Mouse (Mus musculus): Measurements from ENCODE around the gene Mall.

Mall gene

DNA sequence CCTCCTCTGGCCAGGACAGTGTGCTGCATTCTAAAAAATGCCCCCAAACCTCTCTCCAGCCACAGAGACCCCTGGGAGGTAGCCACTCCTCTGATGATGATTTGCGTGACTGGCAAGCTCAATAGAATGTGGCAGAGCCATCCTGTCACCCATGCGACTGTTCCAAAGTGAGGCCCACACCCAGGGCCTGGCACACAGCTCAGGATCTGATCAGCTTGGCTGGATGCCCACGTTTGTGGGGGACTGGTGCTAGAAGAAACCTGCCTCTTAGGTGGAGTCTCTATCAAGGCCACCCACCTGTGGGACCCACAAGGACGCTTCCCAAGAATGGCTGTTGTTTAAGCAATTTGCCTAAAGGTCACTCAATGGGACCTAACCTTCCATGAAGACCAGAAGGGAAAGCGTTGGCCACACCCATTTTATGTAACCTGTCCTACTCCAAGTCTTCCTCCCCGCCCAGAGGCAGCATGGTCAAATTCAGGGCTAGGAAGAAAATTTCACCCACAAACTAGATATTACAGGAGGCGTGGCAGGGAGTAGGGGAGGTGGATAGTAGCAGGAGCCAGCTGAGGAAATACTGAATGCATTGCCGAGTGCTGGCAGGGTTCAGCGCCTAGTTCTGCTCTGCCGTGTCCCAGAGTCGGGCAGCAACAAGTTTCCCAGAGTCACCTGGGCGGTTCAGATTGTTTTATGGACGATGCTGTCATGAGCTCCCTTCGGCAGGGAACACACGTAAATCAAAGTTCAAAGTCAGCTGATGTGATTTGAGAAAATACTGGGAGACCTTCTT, 876 bp downstream of the Mall start:
- peak in 1 of 2 experiments; percentile 32 for DNase-seq

GRCm38 (mm10) chr2:127728146-127728545, 1.6 kb downstream of the Mall start:
- no peak for DNase-seq

- no peak for DNase-seq
Observed at GRCm38 (mm10) chr2:127723193-127723592, 6.5 kb downstream of the Mall start.

DNA sequence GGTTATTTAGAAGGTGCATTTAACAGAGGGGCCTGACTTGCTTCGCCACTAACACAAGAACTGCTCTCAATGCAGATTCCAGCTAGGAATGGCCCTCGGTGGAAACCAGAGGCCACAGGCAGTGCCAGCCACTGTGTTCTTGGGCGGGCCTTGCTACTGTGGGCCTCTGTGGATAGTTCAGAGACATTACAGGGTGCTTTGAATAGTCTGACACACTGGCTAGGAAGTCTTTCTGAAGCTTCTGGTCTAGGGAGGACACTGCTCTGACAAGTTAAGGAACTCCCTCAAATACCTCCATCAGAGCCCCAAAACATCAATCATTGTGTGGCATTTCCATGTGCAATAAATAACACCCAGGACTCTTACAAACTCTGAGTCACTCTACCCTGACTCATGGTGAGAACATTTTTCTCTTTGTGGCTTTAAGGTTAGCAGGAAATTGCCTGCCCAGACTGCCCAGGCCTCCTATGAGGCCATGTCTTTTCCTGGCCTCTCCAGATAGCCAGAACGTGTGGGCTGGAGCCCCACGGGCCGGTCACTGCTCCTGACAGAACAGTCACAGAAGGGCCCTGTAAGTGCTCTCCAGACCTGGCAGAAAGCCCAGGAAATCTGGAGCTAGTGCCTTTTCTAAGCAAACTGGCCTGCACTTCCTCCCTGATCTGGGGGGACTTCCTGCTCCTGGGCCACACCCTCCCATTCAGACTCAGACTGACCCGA, 7.4 kb downstream of the Mall start:
- DNase-seq = peak; percentile 95

DNA sequence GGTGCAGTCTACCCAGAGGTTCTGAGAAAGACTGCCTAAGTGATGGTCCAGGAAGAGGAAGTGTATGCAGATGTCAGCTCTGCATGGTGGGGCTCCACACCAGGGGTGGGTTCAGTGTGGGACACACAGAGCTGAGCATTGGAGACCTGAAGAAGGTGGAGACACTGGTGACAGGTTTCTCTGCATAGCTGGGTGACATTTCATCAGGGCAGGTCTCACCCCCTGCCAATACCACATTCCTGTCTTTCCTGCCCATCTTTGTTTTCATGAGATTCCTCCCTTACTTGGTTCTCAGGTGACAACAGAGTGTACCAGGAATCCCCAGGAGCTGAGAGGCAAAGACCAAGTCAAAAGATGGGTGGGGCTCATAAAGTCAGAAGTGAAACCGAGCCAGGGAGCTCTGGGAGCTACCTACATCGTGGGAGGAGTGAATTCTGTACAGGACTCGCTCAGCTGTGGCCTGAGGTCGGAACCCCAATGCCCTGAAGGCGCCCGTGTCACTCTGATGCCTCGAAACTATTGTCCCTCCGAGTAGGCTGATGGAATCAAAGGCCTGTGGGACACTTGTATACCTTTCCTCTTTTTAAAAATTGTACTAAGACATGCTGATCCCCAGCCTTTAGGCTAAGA, 10.8 kb downstream of the Mall start:
- no peak for DNase-seq

DNA sequence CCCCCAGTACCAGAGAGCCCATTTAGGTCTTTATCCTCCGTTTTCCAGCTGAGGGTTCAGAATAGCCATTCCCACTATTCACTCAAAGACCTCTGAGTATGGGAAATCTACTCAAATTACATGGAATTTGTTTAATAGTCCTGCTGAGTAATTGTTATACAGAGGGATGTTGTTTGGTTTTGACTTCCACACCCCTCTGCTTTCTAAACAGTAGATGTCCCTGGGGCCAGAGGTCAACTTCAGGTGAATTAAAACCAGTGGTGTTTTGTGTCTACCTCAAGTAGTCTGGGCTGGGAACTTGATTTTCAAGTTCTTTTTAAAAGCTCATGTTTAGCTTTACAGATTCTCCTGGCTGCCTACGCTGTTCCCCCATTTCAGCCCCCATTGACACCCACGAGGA, 15.0 kb downstream of the Mall start:
- DNase-seq = no peak

GRCm38 (mm10) chr2:127708792-127709191, 20.9 kb downstream of the Mall start:
- no peak for DNase-seq

GRCm38 (mm10) chr2:127708060-127708459, 21.7 kb downstream of the Mall start:
- no peak for DNase-seq

DNA sequence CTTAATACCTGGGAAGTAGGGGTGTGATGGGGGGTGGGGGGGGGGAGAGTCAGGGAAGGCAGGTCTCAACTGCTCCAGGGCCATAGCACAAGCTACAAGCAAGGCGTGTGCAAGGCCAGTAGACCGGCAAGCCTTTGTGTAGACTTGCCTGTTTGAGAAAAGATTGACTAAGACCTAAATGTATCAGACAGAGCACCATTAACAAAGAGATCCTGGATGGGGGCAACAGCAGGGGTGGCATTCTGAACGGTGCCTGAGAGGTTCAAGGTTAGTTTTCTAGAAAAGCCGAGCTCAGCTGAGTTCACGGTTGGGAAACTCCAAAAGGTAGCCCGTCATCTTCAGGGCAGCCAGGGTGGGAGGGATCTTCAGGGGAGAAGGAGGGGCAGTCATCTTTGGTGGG, 24.5 kb downstream of the Mall start:
- no peak for DNase-seq

- DNase-seq = no peak
Observed at GRCm38 (mm10) chr2:127689239-127689638, 40.5 kb downstream of the Mall start.

GRCm38 (mm10) chr2:127683687-127684331, 45.9 kb downstream of the Mall start:
- DNase-seq = peak; percentile 85 to 86

GRCm38 (mm10) chr2:127667843-127668506, 61.8 kb downstream of the Mall start:
- DNase-seq = peak; percentile 65 to 80

GRCm38 (mm10) chr2:127667015-127667414, 62.7 kb downstream of the Mall start:
- DNase-seq = no peak

DNA sequence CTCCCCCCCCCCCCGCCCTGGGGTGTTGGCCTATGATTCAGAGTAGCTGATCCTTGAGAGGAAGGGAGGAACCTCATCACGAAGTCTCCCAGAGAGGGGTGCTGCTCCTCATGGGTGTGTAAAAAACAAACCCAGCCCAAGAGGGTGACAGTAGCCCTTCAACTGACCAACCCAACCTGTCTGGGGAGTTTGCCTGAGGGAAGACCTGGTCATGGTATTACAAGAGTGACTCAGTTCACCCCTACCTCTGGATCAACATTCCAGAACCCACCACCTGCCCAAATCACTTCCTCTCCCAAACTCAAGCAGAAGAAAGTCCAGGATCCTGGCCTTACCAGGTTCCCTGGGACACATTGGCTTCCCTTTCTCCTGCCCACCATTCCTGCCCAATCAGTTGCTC, 67.0 kb downstream of the Mall start:
- DNase-seq = no peak

DNA sequence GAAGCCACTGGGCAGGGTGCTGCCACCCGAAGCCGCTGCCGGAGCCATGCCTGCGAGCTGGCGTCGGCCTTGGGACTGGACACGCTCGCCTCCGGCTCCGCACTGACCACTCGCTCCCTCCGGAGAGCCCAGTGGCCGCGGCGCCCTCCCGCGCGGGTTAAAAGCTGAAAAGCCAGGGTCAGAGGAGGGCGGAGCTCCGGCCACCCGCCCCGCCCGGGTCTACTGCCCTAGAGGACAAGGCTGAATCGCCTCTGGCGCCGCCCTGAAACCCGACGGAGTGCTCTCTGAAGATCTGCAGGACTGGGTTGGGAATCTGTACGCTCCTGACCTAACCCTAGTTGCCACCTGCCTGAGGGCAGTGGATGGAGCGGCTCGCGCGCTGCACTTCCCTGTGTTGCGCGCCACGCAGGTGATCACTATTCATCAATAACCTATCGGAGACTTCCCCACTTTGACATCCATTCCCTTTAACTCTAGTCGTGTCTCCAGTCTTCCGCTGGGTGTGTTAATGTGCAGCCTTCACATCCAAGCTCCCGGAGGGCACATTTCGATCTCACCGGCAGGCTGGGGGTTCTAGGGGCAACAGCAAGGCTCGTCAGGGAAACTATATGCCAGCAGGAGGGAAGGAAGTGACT, 73.5 kb downstream of the Mall start, which contains the start of gene Mal:
Mal (minus strand) TSS at position 610 of the 635 bp plus-strand sequence.
- DNase-seq = peak; percentile 38 to 40

DNA sequence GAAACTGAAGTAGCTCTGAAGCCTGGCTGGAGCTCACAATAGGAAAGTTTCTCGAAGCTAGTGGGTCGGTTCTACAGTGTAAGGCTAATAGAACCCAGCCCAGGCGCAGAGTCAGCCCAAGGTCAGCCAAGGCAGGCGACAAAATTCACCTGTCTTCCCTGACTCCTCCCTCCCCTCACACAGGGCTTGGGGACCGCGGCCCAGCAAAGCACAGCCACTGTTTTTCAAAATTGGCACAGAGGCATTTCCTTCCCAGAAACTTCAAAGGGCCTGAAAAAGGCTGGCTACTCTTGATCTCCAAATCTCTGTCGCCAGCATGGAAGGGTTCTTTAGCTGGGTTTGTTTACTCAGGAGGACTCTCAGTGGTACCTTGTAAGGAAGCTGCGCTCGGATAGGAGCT, 74.3 kb downstream of the Mall start:
- DNase-seq = no peak

DNA sequence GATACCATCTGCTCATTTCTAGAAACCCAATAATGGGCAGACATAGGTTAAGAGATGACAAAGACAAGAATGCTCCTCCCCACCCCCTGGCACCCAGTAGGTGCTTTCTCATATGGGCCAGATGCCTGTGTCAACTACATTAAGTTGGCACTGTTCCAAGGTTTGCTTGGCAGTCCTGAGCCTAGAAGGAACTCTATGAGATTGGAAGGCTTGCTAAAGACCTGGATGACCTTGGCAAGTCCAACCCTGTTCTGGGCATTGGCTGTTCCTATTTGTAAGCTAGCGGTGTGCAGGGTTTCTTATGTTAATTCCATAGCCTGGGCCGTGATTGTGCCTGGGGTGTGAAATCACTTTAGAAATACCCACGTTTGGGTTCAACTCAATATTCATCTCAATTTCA, 74.9 kb downstream of the Mall start:
- no peak for DNase-seq

Data from cerebellum, postnatal 10 days (tissue).